Mouse (Mus musculus): ENCODE measurements around the gene Mis18a. TPM values are rescaled to one million over a fixed set of nuclear protein-coding genes. Genes with fewer than 3 reads are reported as not detected.

The Mis18a gene
- polyA plus RNA-seq, 1 experiment from 2014 or later: 50.1 TPM

GRCm38 (mm10) chr16:90676920-90677574, 50.2 kb downstream of the Mis18a start:
- DNase-seq (ENCODE audit: low spot score): peak; percentile 46
- Histone ChIP-seq H3K27me3 (replicated peaks; ENCODE audit: control insufficient read depth, insufficient read depth, low read length) (no peaks in the 10 kb centered on the region), H3K36me3 (ENCODE audit: control insufficient read depth, insufficient read depth, low read length) (no peaks in the 10 kb centered on the region), H3K4me3 (ENCODE audit: low read depth, low read length) (no peak overlapping the region), H3K4me2 (ENCODE audit: low read depth, low read length) (no peak overlapping the region), H3K9ac (ENCODE audit: low read depth, low read length) (no peak overlapping the region), H3K4me1 (ENCODE audit: control insufficient read depth, insufficient read depth, low read length) (no peaks in the 10 kb centered on the region), H3K9me3 (ENCODE audit: control insufficient read depth, low read length) (peaks cover 4% of the 10 kb centered on the region; the same call in 1 of the 2 replicates), H3K27ac (replicated peaks; ENCODE audit: low read depth, low read length) (no peak overlapping the region)
- no peak; the same call in 1 of the 2 replicates for ATAC-seq (ENCODE audit: low read depth)
- 73% methylated on average over 20 of the region's 20 CpGs for WGBS

GRCm38 (mm10) chr16:90674651-90675050, 52.6 kb downstream of the Mis18a start:
- H3K4me2 ChIP-seq (ENCODE audit: low read depth, low read length): no peak overlapping the region
- no peak overlapping the region for H3K9ac ChIP-seq (ENCODE audit: low read depth, low read length)
- no peak overlapping the region for H3K4me3 ChIP-seq (ENCODE audit: low read depth, low read length)
- no peak for ATAC-seq (ENCODE audit: low read depth)
- DNase-seq (ENCODE audit: low spot score): no peak
- H3K27me3 ChIP-seq (replicated peaks; ENCODE audit: control insufficient read depth, insufficient read depth, low read length): no peaks in the 10 kb centered on the region
- no peaks in the 10 kb centered on the region for H3K4me1 ChIP-seq (ENCODE audit: control insufficient read depth, insufficient read depth, low read length)
- H3K9me3 ChIP-seq (ENCODE audit: control insufficient read depth, low read length): peaks cover 4% of the 10 kb centered on the region; the same call in 1 of the 2 replicates
- H3K36me3 ChIP-seq (ENCODE audit: control insufficient read depth, insufficient read depth, low read length): no peaks in the 10 kb centered on the region
- WGBS: 90% methylated on average over 6 of the region's 6 CpGs
- no peak overlapping the region for H3K27ac ChIP-seq (replicated peaks; ENCODE audit: low read depth, low read length)

GRCm38 (mm10) chr16:90673507-90674354, 53.5 kb downstream of the Mis18a start:
- DNase-seq (ENCODE audit: low spot score) (no peak), ATAC-seq (ENCODE audit: low read depth) (no peak)
- Histone ChIP-seq H3K9ac (ENCODE audit: low read depth, low read length) (no peak overlapping the region), H3K27ac (replicated peaks; ENCODE audit: low read depth, low read length) (no peak overlapping the region), H3K4me1 (ENCODE audit: control insufficient read depth, insufficient read depth, low read length) (no peaks in the 10 kb centered on the region), H3K4me2 (ENCODE audit: low read depth, low read length) (no peak overlapping the region), H3K27me3 (replicated peaks; ENCODE audit: control insufficient read depth, insufficient read depth, low read length) (no peaks in the 10 kb centered on the region), H3K4me3 (ENCODE audit: low read depth, low read length) (no peak overlapping the region), H3K9me3 (ENCODE audit: control insufficient read depth, low read length) (peaks cover under 1% of the 10 kb centered on the region; the same call in 1 of the 2 replicates), H3K36me3 (ENCODE audit: control insufficient read depth, insufficient read depth, low read length) (no peaks in the 10 kb centered on the region)
- 84% methylated on average over 21 of the region's 21 CpGs for WGBS

Other genes starting within 250 kb of the Mis18a start
- gene Mrap, start 10.8 kb upstream of the Mis18a start, polyA plus RNA-seq (2014; fragmentation: Nextera tagmentation; extraction: Ambion mirVana): 0.97 and 3.8 TPM in 2 replicates
- gene Urb1, start 83.0 kb upstream of the Mis18a start, polyA plus RNA-seq (2014; fragmentation: Nextera tagmentation; extraction: Ambion mirVana): 11.6 and 12.6 TPM in 2 replicates
- 3.7 and 4.5 TPM in 2 replicates for gene Eva1c, start 99.3 kb upstream of the Mis18a start, polyA plus RNA-seq (2014; fragmentation: Nextera tagmentation; extraction: Ambion mirVana)
- gene Cfap298, start 207.7 kb upstream of the Mis18a start, polyA plus RNA-seq (2014; fragmentation: Nextera tagmentation; extraction: Ambion mirVana): 34.5 and 37.8 TPM in 2 replicates